Mouse (Mus musculus): ENCODE data around the gene Cacna2d4.

Cacna2d4 gene

DNA sequence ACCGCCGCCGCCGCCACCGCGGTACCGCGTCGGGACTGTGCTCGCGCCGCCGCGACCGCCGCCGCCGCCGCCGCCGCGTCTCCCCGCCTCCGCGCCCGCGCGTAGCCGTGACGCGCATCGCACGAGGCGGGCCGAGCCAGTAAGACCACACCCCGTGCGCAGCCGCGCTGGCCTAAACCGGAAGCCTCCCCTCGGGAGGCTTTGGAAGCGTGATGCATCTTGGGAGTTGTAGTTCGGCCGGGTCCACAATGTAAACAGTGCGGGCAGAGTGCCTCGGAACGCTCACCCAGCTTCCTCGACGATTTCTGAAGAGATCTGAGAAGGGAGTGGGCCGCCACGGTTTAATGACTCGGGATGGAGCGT lies 152.3 kb downstream of the Cacna2d4 start:
- DNase-seq (ENCODE audit: low read depth) = peak; percentile 98

DNA sequence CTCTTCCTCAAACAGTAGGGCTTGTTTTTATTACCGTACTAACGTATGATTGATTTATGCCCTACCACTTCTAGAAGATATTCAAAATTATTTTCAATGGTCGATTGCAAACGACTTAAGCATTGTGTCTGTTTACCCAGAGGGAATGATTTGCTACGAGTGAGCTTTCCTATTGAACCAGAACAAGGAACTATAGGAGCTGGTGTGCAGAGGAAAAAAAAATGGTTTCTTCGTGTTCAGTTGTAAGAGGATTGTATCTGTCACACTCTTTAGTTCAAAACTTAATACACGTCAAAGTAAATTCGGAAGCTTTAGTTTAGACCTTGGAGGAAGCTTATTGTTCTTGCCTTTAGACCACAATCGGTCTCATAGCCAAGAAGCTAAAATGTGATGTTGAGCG lies 152.8 kb downstream of the Cacna2d4 start:
- DNase-seq (ENCODE audit: low read depth) = no peak

DNA sequence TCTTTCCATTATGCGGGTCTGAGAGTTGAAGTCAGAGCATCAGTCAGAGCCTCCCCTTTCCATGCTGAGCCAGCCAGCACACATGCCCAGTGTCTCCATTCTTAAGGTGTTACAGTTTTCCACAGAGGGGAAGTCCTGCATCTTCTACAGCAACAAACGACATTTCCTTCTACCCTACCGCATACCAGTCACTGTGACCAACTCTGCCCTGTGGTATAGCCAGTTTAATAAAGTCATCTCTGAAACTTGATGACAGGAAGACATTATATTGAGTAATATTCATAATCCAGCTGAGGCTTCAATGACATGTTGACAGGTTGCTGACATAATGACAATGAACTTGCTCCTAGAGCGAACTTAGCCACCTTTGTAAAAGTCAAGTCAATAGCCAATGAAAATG lies 154.4 kb downstream of the Cacna2d4 start:
- peak; percentile 42 for DNase-seq (ENCODE audit: low read depth)

DNA sequence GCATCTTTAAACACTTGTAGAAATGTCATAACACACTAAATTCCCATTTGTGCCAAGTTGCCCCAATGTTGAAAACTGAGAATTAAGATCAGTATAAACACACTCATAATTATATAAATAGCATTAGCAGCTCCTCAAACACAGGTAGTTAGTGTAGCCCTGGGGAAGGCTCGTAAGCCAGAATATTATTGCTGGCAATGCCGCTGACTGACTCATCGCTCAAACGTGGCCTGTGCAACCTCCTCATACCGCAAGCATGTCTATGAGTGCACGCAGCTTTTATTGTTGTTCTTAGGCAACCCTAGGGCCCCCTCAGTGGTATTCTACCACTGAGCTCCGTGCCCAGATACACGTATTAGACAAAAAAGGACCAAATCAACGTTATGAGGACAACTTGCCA lies 156.5 kb downstream of the Cacna2d4 start:
- no peak for DNase-seq (ENCODE audit: low read depth)

DNA sequence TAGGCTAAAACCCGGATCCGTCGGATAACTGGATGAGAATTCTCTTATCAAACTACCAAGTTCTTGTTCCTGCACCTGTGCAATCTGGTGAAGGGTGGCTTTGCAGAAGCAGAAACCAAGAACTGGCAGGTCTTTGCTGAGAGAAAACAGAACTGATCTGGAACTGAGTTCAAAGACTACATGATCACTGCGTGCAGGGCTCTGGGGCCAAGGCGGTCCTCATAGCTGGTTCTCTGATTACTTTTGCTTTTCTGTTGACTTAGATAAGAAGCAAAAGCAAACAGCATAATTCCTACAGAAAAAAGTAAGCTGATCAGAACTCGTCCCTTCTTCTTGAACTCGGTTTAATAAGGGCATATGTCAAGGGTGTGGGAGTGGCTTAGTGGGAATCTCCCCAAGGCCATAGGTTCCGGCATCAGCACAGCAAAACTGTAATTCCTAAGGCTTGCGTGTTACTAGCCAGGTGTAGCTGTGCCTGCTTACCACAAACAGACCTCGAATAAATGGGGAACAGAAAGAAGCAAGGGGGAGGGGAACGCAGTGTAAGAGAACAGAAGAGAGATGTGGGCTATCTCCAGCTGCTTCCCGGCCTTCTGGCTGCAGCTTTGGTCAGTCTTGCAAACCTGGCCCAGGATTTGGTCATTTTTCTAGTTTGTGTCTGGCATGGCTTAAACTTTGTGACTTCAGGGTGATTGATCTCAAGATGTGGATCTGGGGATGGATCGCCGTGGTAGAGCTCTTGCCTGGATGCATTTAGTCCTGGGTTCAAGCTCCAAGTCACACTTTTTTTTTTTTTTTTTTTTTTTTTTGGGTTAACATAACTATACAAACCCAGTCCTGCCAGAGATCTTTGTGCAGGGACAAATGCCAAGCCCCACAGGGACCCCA lies 159.3 kb downstream of the Cacna2d4 start:
- DNase-seq (ENCODE audit: low read depth) = peak; percentile 81

DNA sequence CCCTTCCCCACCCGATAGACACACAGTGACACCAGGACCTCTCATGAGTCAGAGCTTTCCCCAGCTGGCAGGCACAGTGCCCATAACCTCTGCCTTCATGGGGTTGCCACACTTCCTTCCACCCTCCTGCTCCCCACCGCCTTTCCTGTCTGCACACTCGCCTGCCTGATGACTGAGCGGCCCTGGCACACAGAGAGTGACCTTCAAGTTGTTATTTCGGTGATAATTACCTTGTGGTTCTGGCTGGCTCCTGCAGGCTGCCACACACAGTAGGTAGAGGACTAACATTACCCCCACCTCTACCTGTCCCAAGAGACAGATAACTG lies 159.9 kb downstream of the Cacna2d4 start:
- peak; percentile 78 for DNase-seq (ENCODE audit: low read depth)

DNA sequence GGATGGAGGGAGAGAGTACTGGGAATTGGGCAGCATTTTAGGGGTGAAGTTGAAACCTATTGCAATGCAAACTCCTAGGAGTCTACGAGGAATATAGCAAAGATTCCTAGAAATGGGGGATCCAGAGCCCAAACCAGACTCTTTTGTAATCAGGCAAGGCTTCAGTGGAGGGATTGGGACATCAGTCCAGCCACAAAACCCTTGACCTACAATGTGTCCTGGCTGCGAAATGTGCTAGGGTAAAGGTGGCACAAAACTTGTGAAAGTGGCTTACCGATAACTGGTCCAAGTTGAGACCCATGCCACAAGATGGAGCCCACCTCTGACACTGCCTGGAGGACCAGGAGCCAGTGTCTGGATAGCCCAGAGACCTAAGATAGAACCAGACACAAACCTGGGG lies 163.0 kb downstream of the Cacna2d4 start:
- no peak for DNase-seq (ENCODE audit: low read depth)

DNA sequence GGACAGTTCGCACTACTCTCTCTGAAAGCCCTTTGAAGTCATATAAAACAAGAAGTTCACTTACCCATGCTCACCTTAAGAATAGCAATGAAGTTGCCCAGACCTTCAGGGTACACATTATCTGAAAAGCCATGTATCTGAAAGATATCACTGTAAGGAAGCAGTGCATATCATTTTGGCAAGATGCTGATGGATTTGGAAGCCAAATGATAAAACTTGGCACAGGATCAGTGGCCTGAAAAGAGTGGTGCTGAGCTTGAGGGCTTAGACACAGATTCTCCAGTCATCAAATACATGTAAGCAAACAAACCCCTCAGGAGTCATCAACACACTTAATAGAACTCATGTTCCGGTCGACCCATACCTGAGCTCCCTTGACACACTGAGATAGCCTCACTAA lies 164.3 kb downstream of the Cacna2d4 start:
- DNase-seq (ENCODE audit: low read depth) = no peak

DNA sequence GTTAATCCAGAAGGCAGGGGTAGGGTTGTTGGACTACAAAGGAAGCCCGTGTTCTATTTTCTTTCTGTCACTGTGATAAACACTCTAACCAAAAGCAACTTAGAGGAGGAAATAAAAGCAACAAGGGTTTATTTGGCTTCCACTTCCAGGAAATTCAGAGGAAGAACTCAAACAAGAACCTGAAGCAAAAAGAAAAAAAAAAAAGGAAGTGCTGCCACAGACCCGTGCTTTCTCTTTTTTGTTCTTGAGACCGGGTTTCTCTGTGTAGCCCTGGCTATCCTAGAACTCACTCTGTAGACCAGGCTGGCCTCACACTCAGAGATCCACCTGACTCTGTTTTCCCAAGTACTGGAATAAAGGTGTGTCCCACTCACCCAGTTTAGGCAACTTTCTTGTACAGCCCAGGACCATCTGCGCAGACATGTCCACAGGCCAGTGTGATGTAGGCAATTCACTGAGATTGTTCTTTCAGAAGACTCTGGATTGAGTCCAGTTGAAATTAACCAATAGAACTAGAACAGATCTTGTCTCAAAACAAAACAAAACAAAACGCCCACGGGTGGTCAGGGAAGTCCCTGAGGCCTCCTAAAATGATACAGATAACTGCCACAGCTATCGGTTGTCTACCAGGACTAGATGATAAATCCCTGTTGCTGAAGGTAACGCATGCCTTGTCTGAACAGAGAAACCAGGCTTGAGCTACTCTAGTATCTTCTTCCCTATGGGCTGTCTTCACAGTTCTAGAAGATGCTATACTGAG lies 165.4 kb downstream of the Cacna2d4 start:
- peak; percentile 69 for DNase-seq (ENCODE audit: low read depth)

Data from induced T-regulatory cell, adult 2 months (primary cell).